Mouse (Mus musculus) kidney, postnatal 14 days (tissue): ENCODE measurements around the gene Syt2.

Experiments used
- DNase-seq: peaks from one replicate; pipeline ENCODE4 v3.0.0; 2022; ENCODE audit warnings: mixed read lengths

Syt2 gene

GRCm38 (mm10) chr1:134707516-134707915 lies 61.0 kb downstream of the Syt2 start:
- DNase-seq: no peak

GRCm38 (mm10) chr1:134708274-134708673 lies 61.8 kb downstream of the Syt2 start:
- DNase-seq: no peak

- peak; percentile 29 for DNase-seq
Measured at GRCm38 (mm10) chr1:134708801-134709385, 62.4 kb downstream of the Syt2 start.

- DNase-seq: no peak
Measured at GRCm38 (mm10) chr1:134709411-134710306, 63.2 kb downstream of the Syt2 start.

- no peak for DNase-seq
Measured at GRCm38 (mm10) chr1:134711061-134711460, 64.6 kb downstream of the Syt2 start.

- no peak for DNase-seq
Measured at GRCm38 (mm10) chr1:134711653-134712052, 65.2 kb downstream of the Syt2 start.

- DNase-seq: no peak
Measured at GRCm38 (mm10) chr1:134712781-134713299, 66.4 kb downstream of the Syt2 start.

GRCm38 (mm10) chr1:134713421-134713969 lies 67.0 kb downstream of the Syt2 start:
- no peak for DNase-seq

GRCm38 (mm10) chr1:134714166-134714565 lies 67.7 kb downstream of the Syt2 start:
- DNase-seq: no peak

GRCm38 (mm10) chr1:134715092-134715491 lies 68.6 kb downstream of the Syt2 start:
- DNase-seq: no peak

GRCm38 (mm10) chr1:134719718-134720304 lies 73.3 kb downstream of the Syt2 start:
- DNase-seq: no peak

GRCm38 (mm10) chr1:134721486-134721885 lies 75.0 kb downstream of the Syt2 start:
- no peak for DNase-seq

GRCm38 (mm10) chr1:134722891-134723290 lies 76.4 kb downstream of the Syt2 start:
- DNase-seq: no peak

- peak; percentile 40 for DNase-seq
Measured at GRCm38 (mm10) chr1:134725276-134725675, 78.8 kb downstream of the Syt2 start.

GRCm38 (mm10) chr1:134726480-134726879 lies 80.0 kb downstream of the Syt2 start:
- no peak for DNase-seq

- DNase-seq: no peak
Measured at GRCm38 (mm10) chr1:134727256-134727655, 80.8 kb downstream of the Syt2 start.

- no peak for DNase-seq
Measured at GRCm38 (mm10) chr1:134733659-134734058, 87.2 kb downstream of the Syt2 start.

GRCm38 (mm10) chr1:134737463-134737862 lies 91.0 kb downstream of the Syt2 start:
- DNase-seq: no peak

GRCm38 (mm10) chr1:134741433-134741832 lies 95.0 kb downstream of the Syt2 start:
- DNase-seq: no peak

GRCm38 (mm10) chr1:134741946-134742661 lies 95.6 kb downstream of the Syt2 start:
- no peak for DNase-seq

GRCm38 (mm10) chr1:134745648-134746047 lies 99.2 kb downstream of the Syt2 start:
- DNase-seq: peak; percentile 36
